Mouse (Mus musculus): ENCODE results near the gene Enpp3.

DNA sequence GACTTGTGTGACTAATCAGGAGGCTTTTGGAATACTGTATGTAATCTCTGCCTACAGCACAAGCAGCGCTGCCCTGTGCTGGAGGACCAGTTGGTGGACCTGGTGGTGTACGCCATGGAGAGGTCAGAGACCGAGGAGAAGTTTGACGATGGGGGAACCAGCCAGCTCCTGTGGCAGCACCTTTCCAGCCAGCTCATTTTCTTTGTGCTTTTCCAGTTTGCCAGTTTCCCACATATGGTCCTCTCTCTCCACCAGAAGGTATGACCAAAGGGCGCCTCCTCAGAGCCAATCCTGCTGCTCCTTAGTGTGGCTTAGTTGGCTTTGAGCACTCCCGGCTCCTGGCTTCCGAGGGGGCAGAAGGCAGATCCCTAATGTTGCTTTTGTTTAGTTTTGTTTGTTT lies 45.7 kb upstream of the Enpp3 start:
- TF ChIP-seq EP300 (optimal IDR thresholded peaks at IDR 0.05) (no peak), CTCF (IDR thresholded peaks at IDR 0.05; ENCODE audit: low read depth) (no peak)
